Mouse (Mus musculus) hindbrain, embryonic 12.5 days (tissue): ENCODE measurements around the gene Cavin3. TPM values are rescaled to one million over a fixed set of nuclear protein-coding genes. Genes with fewer than 3 reads are reported as not detected.
A peak's percentile ranks its signal among the peaks of the same experiment; 100 is the strongest.

Experiments
- ATAC-seq: fragments of 200-750 bp; cut with Nextera tagmentation; 2 replicates; pipeline ENCODE4 v1.8.0; 2017; ENCODE audit warnings: moderate TSS enrichment; ENCODE audit not compliant: low FRiP score
- H3K27ac ChIP-seq: fragments of 300-500 bp; sonication (generic); 2 replicates; pipeline ENCODE4 v1.5.1; 2016; ENCODE audit warnings: mild to moderate bottlenecking
- H3K27me3 ChIP-seq: fragments of 300-500 bp; sonication (generic); 2 replicates; pipeline ENCODE4 v1.6.1; 2016; ENCODE audit warnings: mild to moderate bottlenecking
- H3K36me3 ChIP-seq: fragments of 300-500 bp; sonication (generic); 2 replicates; pipeline ENCODE4 v1.6.1; 2016; ENCODE audit warnings: mild to moderate bottlenecking
- H3K4me1 ChIP-seq: fragments of 300-500 bp; sonication (generic); 2 replicates; pipeline ENCODE4 v1.6.1; 2016
- H3K4me2 ChIP-seq: fragments of 300-500 bp; sonication (generic); replicated peaks from 2 replicates; pipeline ENCODE4 v1.6.1; 2016; ENCODE audit warnings: mild to moderate bottlenecking
- H3K4me3 ChIP-seq: fragments of 300-500 bp; sonication (generic); 2 replicates; pipeline ENCODE4 v1.5.1; 2016; ENCODE audit warnings: mild to moderate bottlenecking
- H3K9ac ChIP-seq: fragments of 300-500 bp; sonication (generic); 2 replicates; pipeline ENCODE4 v1.6.1; 2016; ENCODE audit warnings: mild to moderate bottlenecking, moderate library complexity
- H3K9me3 ChIP-seq: fragments of 300-500 bp; sonication (generic); replicated peaks from 2 replicates; pipeline ENCODE4 v1.6.1; 2016; ENCODE audit warnings: mild to moderate bottlenecking
- WGBS: fragments of 180-500 bp; shearing (Covaris S2); methylation state at CpG from one replicate; pipeline ENCODE4 v1.1.7; 2016; 5-methylcytosine and 5-hydroxymethylcytosine counted together
- polyA plus RNA-seq: library from polyadenylated mRNA; unstranded; fragments of >200 nt; fragmentation: Nextera tagmentation; extraction: Ambion mirVana; gene quantifications from 2 replicates; pipeline ENCODE4 v1.2.1, GENCODE M21; 2016

Cavin3 gene
- 37.4 and 41.0 TPM in 2 replicates for polyA plus RNA-seq

- peak within 1 kb of the TSS; percentile 45 for H3K4me3 ChIP-seq
- peaks cover 19% of the 10 kb centered on the region for H3K4me1 ChIP-seq
- peak within 1 kb of the TSS; percentile 75 for H3K4me2 ChIP-seq
- no peaks in the 10 kb centered on the region for H3K36me3 ChIP-seq
- ATAC-seq, result peak; percentile 87
- no peaks in the 10 kb centered on the region for H3K9me3 ChIP-seq
- 3% methylated on average over 61 of the region's 63 CpGs for WGBS
- H3K27me3 ChIP-seq, result peaks cover 13% of the 10 kb centered on the region
- H3K27ac ChIP-seq, result peak within 1 kb of the TSS; percentile 69
- H3K9ac ChIP-seq, result peak within 1 kb of the TSS; percentile 72
Measured at GRCm38 (mm10) chr7:105481505-105482411, at the start of gene Cavin3. TSS of gene Cavin3 (minus strand) at chr7:105482300.

GRCm38 (mm10) chr7:105528094-105528493, 46.0 kb upstream of the Cavin3 start:
- Histone ChIP-seq H3K4me2 (no peak overlapping the region), H3K9me3 (no peaks in the 10 kb centered on the region)

GRCm38 (mm10) chr7:105527306-105527937, 45.3 kb upstream of the Cavin3 start:
- H3K27me3 ChIP-seq, result no peaks in the 10 kb centered on the region
- H3K9ac ChIP-seq, result no peak overlapping the region
- H3K36me3 ChIP-seq, result no peaks in the 10 kb centered on the region
- no peaks in the 10 kb centered on the region for H3K4me1 ChIP-seq
- WGBS, result 66% methylated on average over 1 of the region's 1 CpGs
- H3K9me3 ChIP-seq, result no peaks in the 10 kb centered on the region
- peak; percentile 83 for ATAC-seq
- no peak overlapping the region for H3K4me3 ChIP-seq
- no peak overlapping the region for H3K27ac ChIP-seq
- no peak overlapping the region for H3K4me2 ChIP-seq

More at GRCm38 (mm10) chr7:105528094-105528493, 46.0 kb upstream of the Cavin3 start:
- Histone ChIP-seq H3K9ac (no peak overlapping the region), H3K4me1 (no peaks in the 10 kb centered on the region), H3K27me3 (no peaks in the 10 kb centered on the region), H3K36me3 (no peaks in the 10 kb centered on the region), H3K4me3 (no peak overlapping the region), H3K27ac (no peak overlapping the region)
- 81% methylated on average over 4 of the region's 4 CpGs for WGBS
- ATAC-seq, result peak; percentile 23; the same call in 1 of the 2 replicates

GRCm38 (mm10) chr7:105524222-105524621, 42.1 kb upstream of the Cavin3 start:
- H3K36me3 ChIP-seq, result no peaks in the 10 kb centered on the region
- WGBS, result 78% methylated on average over 2 of the region's 2 CpGs
- no peak overlapping the region for H3K27ac ChIP-seq
- H3K4me2 ChIP-seq, result no peak overlapping the region
- no peak for ATAC-seq
- H3K9me3 ChIP-seq, result no peaks in the 10 kb centered on the region
- no peak overlapping the region for H3K9ac ChIP-seq
- H3K4me3 ChIP-seq, result no peak overlapping the region
- H3K4me1 ChIP-seq, result no peaks in the 10 kb centered on the region
- no peaks in the 10 kb centered on the region for H3K27me3 ChIP-seq

- no peak overlapping the region for H3K9ac ChIP-seq
- no peak overlapping the region for H3K4me3 ChIP-seq
- WGBS, result 57% methylated on average over 6 of the region's 6 CpGs
- no peaks in the 10 kb centered on the region for H3K9me3 ChIP-seq
- H3K27me3 ChIP-seq, result no peaks in the 10 kb centered on the region
- no peak overlapping the region for H3K27ac ChIP-seq
- no peak for ATAC-seq
- no peaks in the 10 kb centered on the region for H3K36me3 ChIP-seq
- peaks cover under 1% of the 10 kb centered on the region; the same call in 1 of the 2 replicates for H3K4me1 ChIP-seq
- H3K4me2 ChIP-seq, result no peak overlapping the region
Measured at GRCm38 (mm10) chr7:105520201-105520600, 38.1 kb upstream of the Cavin3 start.

GRCm38 (mm10) chr7:105519771-105520170, 37.7 kb upstream of the Cavin3 start:
- Histone ChIP-seq H3K9me3 (no peaks in the 10 kb centered on the region), H3K36me3 (no peaks in the 10 kb centered on the region), H3K4me2 (no peak overlapping the region), H3K4me1 (peaks cover 5% of the 10 kb centered on the region; the same call in 1 of the 2 replicates), H3K27ac (no peak overlapping the region), H3K27me3 (no peaks in the 10 kb centered on the region), H3K4me3 (no peak overlapping the region), H3K9ac (no peak overlapping the region)
- no peak for ATAC-seq
- 76% methylated on average over 2 of the region's 2 CpGs for WGBS

GRCm38 (mm10) chr7:105519336-105519735, 37.2 kb upstream of the Cavin3 start:
- no peak overlapping the region for H3K4me3 ChIP-seq
- peaks cover 5% of the 10 kb centered on the region; the same call in 1 of the 2 replicates for H3K4me1 ChIP-seq
- 70% methylated on average over 11 of the region's 11 CpGs for WGBS
- no peaks in the 10 kb centered on the region for H3K27me3 ChIP-seq
- H3K36me3 ChIP-seq, result no peaks in the 10 kb centered on the region
- H3K9me3 ChIP-seq, result no peaks in the 10 kb centered on the region
- no peak for ATAC-seq
- no peak overlapping the region for H3K9ac ChIP-seq
- no peak overlapping the region for H3K27ac ChIP-seq
- no peak overlapping the region for H3K4me2 ChIP-seq

GRCm38 (mm10) chr7:105516669-105517360, 34.7 kb upstream of the Cavin3 start:
- Histone ChIP-seq H3K4me2 (no peak overlapping the region), H3K9ac (no peak overlapping the region), H3K27ac (no peak overlapping the region), H3K4me1 (peaks cover 5% of the 10 kb centered on the region), H3K4me3 (no peak overlapping the region), H3K36me3 (no peaks in the 10 kb centered on the region), H3K27me3 (no peaks in the 10 kb centered on the region), H3K9me3 (no peaks in the 10 kb centered on the region)
- 48% methylated on average over 9 of the region's 9 CpGs for WGBS
- ATAC-seq, result no peak

- H3K27ac ChIP-seq, result no peak overlapping the region
- H3K4me2 ChIP-seq, result no peak overlapping the region
- H3K36me3 ChIP-seq, result no peaks in the 10 kb centered on the region
- peak; percentile 40; the same call in 1 of the 2 replicates for ATAC-seq
- no peaks in the 10 kb centered on the region for H3K9me3 ChIP-seq
- no peaks in the 10 kb centered on the region for H3K27me3 ChIP-seq
- H3K4me3 ChIP-seq, result no peak overlapping the region
- WGBS, result 13% methylated on average over 5 of the region's 5 CpGs
- H3K4me1 ChIP-seq, result peaks cover 5% of the 10 kb centered on the region
- no peak overlapping the region for H3K9ac ChIP-seq
Measured at GRCm38 (mm10) chr7:105515178-105515577, 33.1 kb upstream of the Cavin3 start.

- Histone ChIP-seq H3K4me2 (no peak overlapping the region), H3K4me3 (no peak overlapping the region), H3K9me3 (no peaks in the 10 kb centered on the region), H3K36me3 (no peaks in the 10 kb centered on the region), H3K27ac (no peak overlapping the region), H3K27me3 (no peaks in the 10 kb centered on the region), H3K9ac (no peak overlapping the region), H3K4me1 (peaks cover 5% of the 10 kb centered on the region)
- ATAC-seq, result peak; percentile 47
- 53% methylated on average over 5 of the region's 5 CpGs for WGBS
Measured at GRCm38 (mm10) chr7:105514561-105514960, 32.5 kb upstream of the Cavin3 start.

- H3K36me3 ChIP-seq, result no peaks in the 10 kb centered on the region
Measured at GRCm38 (mm10) chr7:105513845-105514291, 31.8 kb upstream of the Cavin3 start.

GRCm38 (mm10) chr7:105510143-105510542, 28.0 kb upstream of the Cavin3 start:
- no peak overlapping the region for H3K4me2 ChIP-seq
- 81% methylated on average over 5 of the region's 5 CpGs for WGBS
- no peaks in the 10 kb centered on the region for H3K9me3 ChIP-seq
- H3K4me1 ChIP-seq, result peaks cover 4% of the 10 kb centered on the region
- H3K36me3 ChIP-seq, result no peaks in the 10 kb centered on the region
- no peak overlapping the region for H3K9ac ChIP-seq
- H3K4me3 ChIP-seq, result no peak overlapping the region
- H3K27me3 ChIP-seq, result no peaks in the 10 kb centered on the region
- H3K27ac ChIP-seq, result no peak overlapping the region
- no peak for ATAC-seq

More at GRCm38 (mm10) chr7:105513845-105514291, 31.8 kb upstream of the Cavin3 start:
- no peak overlapping the region for H3K27ac ChIP-seq
- no peak overlapping the region for H3K4me2 ChIP-seq
- WGBS, result 63% methylated on average over 5 of the region's 5 CpGs
- H3K9me3 ChIP-seq, result no peaks in the 10 kb centered on the region
- H3K9ac ChIP-seq, result no peak overlapping the region
- peaks cover 5% of the 10 kb centered on the region for H3K4me1 ChIP-seq
- no peaks in the 10 kb centered on the region for H3K27me3 ChIP-seq
- peak; percentile 59; the same call in 1 of the 2 replicates for ATAC-seq
- H3K4me3 ChIP-seq, result no peak overlapping the region
